Mouse (Mus musculus): Measurements from ENCODE around the gene Ppil2. TPM values are rescaled to one million over a fixed set of nuclear protein-coding genes. Genes with fewer than 3 reads are reported as not detected.

Ppil2 gene
- polyA plus RNA-seq, 1 experiment from 2014 or later = 71.9 TPM

DNA sequence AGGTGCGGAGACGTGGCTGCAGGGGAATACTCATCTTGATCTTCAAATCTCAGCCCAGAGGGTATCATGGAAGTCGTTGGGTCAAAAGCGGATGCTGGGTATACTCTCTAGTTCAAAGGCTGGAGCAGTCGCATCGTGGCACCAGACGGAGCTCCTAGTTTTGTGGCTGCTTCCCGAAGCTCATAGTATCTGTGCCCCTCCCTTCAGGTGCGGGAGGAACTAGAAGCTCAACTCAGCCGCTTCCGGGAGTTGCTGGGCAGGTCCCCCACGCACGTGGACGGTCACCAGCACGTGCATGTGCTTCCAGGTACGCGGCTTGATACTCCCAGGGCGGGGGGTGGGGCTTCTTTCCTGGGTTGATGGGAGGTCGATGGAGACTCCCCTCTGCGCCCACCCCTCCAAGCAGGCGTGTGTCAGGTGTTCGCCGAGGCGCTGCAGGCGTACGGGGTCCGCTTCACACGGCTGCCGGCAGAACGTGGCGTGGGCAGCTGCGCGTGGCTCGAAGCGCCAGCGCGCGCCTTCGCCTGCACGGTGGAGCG, 36.4 kb upstream of the Ppil2 start:
- Histone ChIP-seq H3K4me3 (ENCODE audit: low read depth, low read length) (peak overlapping the region; percentile 50), H3K4me1 (replicated peaks; ENCODE audit: control insufficient read depth, insufficient read depth, low read length) (peaks cover 23% of the 10 kb centered on the region), H3K4me2 (replicated peaks; ENCODE audit: low read depth) (peak overlapping the region; percentile 98), H3K9me3 (ENCODE audit: control insufficient read depth) (no peaks in the 10 kb centered on the region), H3K27ac (ENCODE audit: low read depth, low read length) (peak overlapping the region; percentile 47), H3K27me3 (replicated peaks; ENCODE audit: control insufficient read depth, insufficient read depth, low read length) (no peaks in the 10 kb centered on the region), H3K9ac (ENCODE audit: low read depth, low read length) (peak overlapping the region; percentile 64), H3K36me3 (ENCODE audit: control insufficient read depth, insufficient read depth) (peaks cover 6% of the 10 kb centered on the region; the same call in 1 of the 2 replicates)
- TF ChIP-seq CTCF (IDR thresholded peaks at IDR 0.05; ENCODE audit: low read depth) = no peak
- under 1% methylated on average over 41 of the region's 41 CpGs for WGBS
- peak; percentile 39; the same call in 1 of the 2 replicates for ATAC-seq

GRCm38 (mm10) chr16:17146772-17147235, 35.7 kb upstream of the Ppil2 start, which contains the start of gene Ccdc116:
Gene Ccdc116 (minus strand): TSS chr16:17147229.
- peak within 1 kb of the TSS; percentile 50 for H3K4me3 ChIP-seq (ENCODE audit: low read depth, low read length)
- no peaks in the 10 kb centered on the region for H3K27me3 ChIP-seq (replicated peaks; ENCODE audit: control insufficient read depth, insufficient read depth, low read length)
- 0% methylated on average over 34 of the region's 34 CpGs for WGBS
- peak; percentile 75 for TF ChIP-seq CTCF (IDR thresholded peaks at IDR 0.05; ENCODE audit: low read depth)
- H3K4me1 ChIP-seq (replicated peaks; ENCODE audit: control insufficient read depth, insufficient read depth, low read length) = peaks cover 21% of the 10 kb centered on the region
- H3K27ac ChIP-seq (ENCODE audit: low read depth, low read length) = peak within 1 kb of the TSS; percentile 47
- no peaks in the 10 kb centered on the region for H3K9me3 ChIP-seq (ENCODE audit: control insufficient read depth)
- peaks cover under 1% of the 10 kb centered on the region; the same call in 1 of the 2 replicates for H3K36me3 ChIP-seq (ENCODE audit: control insufficient read depth, insufficient read depth)
- peak within 1 kb of the TSS; percentile 98 for H3K4me2 ChIP-seq (replicated peaks; ENCODE audit: low read depth)
- ATAC-seq = peak; percentile 60
- peak within 1 kb of the TSS; percentile 64 for H3K9ac ChIP-seq (ENCODE audit: low read depth, low read length)

DNA sequence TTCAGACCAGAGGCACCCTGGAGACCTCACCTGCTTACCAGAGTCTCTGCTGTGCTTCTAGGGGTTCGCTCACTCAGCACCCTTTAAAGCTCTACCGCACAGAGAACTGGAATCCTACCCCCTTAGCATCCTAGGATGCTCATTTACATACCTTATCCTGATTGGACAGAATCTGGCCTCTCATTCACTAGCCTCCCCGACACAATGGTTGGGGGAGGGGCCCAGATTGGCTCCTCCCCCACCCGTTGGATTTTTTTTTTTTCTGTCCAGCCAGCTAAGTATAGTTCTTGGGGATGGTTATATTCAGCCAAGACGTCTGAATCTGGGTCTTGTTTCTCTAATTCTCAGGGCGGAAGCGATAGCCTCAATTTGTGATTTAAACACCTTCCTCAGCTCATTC, 33.3 kb upstream of the Ppil2 start, which contains the start of gene Ydjc:
TSS of gene Ydjc (plus strand) at position 283 of the 400 bp plus-strand sequence.
- H3K36me3 ChIP-seq (ENCODE audit: control insufficient read depth, insufficient read depth) = no peaks in the 10 kb centered on the region; the same call in 1 of the 2 replicates
- no peak for TF ChIP-seq CTCF (IDR thresholded peaks at IDR 0.05; ENCODE audit: low read depth)
- peaks cover 12% of the 10 kb centered on the region for H3K4me1 ChIP-seq (replicated peaks; ENCODE audit: control insufficient read depth, insufficient read depth, low read length)
- no peak within 1 kb of the TSS for H3K4me3 ChIP-seq (ENCODE audit: low read depth, low read length)
- H3K27me3 ChIP-seq (replicated peaks; ENCODE audit: control insufficient read depth, insufficient read depth, low read length) = no peaks in the 10 kb centered on the region
- H3K27ac ChIP-seq (ENCODE audit: low read depth, low read length) = no peak within 1 kb of the TSS
- H3K9me3 ChIP-seq (ENCODE audit: control insufficient read depth) = no peaks in the 10 kb centered on the region
- no peak within 1 kb of the TSS for H3K4me2 ChIP-seq (replicated peaks; ENCODE audit: low read depth)
- ATAC-seq = no peak
- WGBS = 35% methylated on average over 7 of the region's 7 CpGs
- no peak within 1 kb of the TSS for H3K9ac ChIP-seq (ENCODE audit: low read depth, low read length)

- Histone ChIP-seq H3K4me3 (ENCODE audit: low read depth, low read length) (no peak overlapping the region), H3K4me2 (replicated peaks; ENCODE audit: low read depth) (no peak overlapping the region), H3K9me3 (ENCODE audit: control insufficient read depth) (no peaks in the 10 kb centered on the region), H3K4me1 (replicated peaks; ENCODE audit: control insufficient read depth, insufficient read depth, low read length) (no peaks in the 10 kb centered on the region), H3K27me3 (replicated peaks; ENCODE audit: control insufficient read depth, insufficient read depth, low read length) (no peaks in the 10 kb centered on the region), H3K36me3 (ENCODE audit: control insufficient read depth, insufficient read depth) (no peaks in the 10 kb centered on the region), H3K9ac (ENCODE audit: low read depth, low read length) (no peak overlapping the region), H3K27ac (ENCODE audit: low read depth, low read length) (no peak overlapping the region)
- TF ChIP-seq CTCF (IDR thresholded peaks at IDR 0.05; ENCODE audit: low read depth) = no peak
- ATAC-seq = no peak
- WGBS = 83% methylated on average over 15 of the region's 15 CpGs
Measured at GRCm38 (mm10) chr16:17137355-17137754, 26.3 kb upstream of the Ppil2 start.

GRCm38 (mm10) chr16:17132906-17133200, 21.8 kb upstream of the Ppil2 start:
- H3K27ac ChIP-seq (ENCODE audit: low read depth, low read length) = no peak overlapping the region
- no peaks in the 10 kb centered on the region for H3K36me3 ChIP-seq (ENCODE audit: control insufficient read depth, insufficient read depth)
- H3K4me1 ChIP-seq (replicated peaks; ENCODE audit: control insufficient read depth, insufficient read depth, low read length) = peaks cover 7% of the 10 kb centered on the region; the same call in 1 of the 2 replicates
- H3K9ac ChIP-seq (ENCODE audit: low read depth, low read length) = no peak overlapping the region
- WGBS = 18% methylated on average over 7 of the region's 7 CpGs
- H3K4me3 ChIP-seq (ENCODE audit: low read depth, low read length) = peak overlapping the region; percentile 76
- no peaks in the 10 kb centered on the region for H3K9me3 ChIP-seq (ENCODE audit: control insufficient read depth)
- H3K27me3 ChIP-seq (replicated peaks; ENCODE audit: control insufficient read depth, insufficient read depth, low read length) = no peaks in the 10 kb centered on the region
- no peak for ATAC-seq
- peak overlapping the region; percentile 99 for H3K4me2 ChIP-seq (replicated peaks; ENCODE audit: low read depth)
- no peak for TF ChIP-seq CTCF (IDR thresholded peaks at IDR 0.05; ENCODE audit: low read depth)

DNA sequence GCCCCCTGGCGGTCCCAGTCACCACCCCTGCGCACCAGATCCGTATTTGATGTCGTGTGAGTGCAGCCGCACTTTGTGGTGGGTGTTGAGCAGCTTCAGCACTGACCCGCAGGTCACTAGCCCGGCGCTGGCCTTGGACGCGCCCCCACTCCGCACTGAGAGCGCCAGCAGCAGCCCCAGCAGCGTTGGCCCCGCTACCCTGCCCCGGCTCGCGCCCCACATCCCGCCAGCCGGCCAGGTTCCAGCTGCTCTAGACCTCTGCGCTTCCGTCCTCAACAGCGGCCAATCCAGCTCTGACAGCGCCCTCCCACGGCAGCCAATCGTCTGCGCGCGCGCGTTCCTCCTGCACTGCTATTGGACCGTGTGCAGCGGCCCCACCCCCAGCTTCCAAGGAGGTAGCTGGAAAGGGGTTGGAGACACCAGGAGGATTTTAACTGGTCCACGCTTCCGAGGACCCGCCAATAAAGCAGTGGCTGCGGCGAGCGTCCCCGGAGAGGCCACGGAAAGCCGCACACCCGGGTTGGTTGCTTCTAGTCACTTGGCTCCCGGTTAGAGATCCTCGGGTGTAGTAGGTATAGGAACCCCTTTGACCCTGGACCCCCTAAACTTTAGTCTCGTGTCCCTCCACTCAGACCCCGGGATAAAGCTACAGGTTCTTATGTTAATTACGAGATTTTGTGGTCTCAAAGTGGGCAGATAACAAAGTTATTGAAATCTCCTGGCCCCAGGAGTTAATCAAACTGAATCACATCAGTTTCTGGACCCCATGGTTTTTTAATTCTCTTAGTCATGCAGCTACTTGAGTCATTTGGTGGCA, 21.2 kb upstream of the Ppil2 start, which contains the start of gene Sdf2l1:
TSS of gene Sdf2l1 (minus strand) at position 295 of the 817 bp plus-strand sequence.
- Histone ChIP-seq H3K4me1 (replicated peaks; ENCODE audit: control insufficient read depth, insufficient read depth, low read length) (peaks cover 7% of the 10 kb centered on the region; the same call in 1 of the 2 replicates), H3K9me3 (ENCODE audit: control insufficient read depth) (no peaks in the 10 kb centered on the region), H3K27me3 (replicated peaks; ENCODE audit: control insufficient read depth, insufficient read depth, low read length) (no peaks in the 10 kb centered on the region), H3K27ac (ENCODE audit: low read depth, low read length) (peak within 1 kb of the TSS; percentile 54; the same call in 1 of the 2 replicates), H3K36me3 (ENCODE audit: control insufficient read depth, insufficient read depth) (no peaks in the 10 kb centered on the region), H3K9ac (ENCODE audit: low read depth, low read length) (peak within 1 kb of the TSS; percentile 63), H3K4me3 (ENCODE audit: low read depth, low read length) (peak within 1 kb of the TSS; percentile 76), H3K4me2 (replicated peaks; ENCODE audit: low read depth) (peak within 1 kb of the TSS; percentile 99)
- TF ChIP-seq CTCF (IDR thresholded peaks at IDR 0.05; ENCODE audit: low read depth) = peak; percentile 63
- WGBS = 0% methylated on average over 46 of the region's 47 CpGs
- peak; percentile 98 for ATAC-seq

All from intestine, postnatal 0 days (tissue).